Mouse (Mus musculus) C2C12 (cell line): ENCODE measurements around the gene Clock.

Experiments
- CTCF ChIP-seq: IDR thresholded peaks from one replicate; pipeline ENCODE4 v1.5.1; 2011; ENCODE audit not compliant: control insufficient read depth, insufficient read depth, insufficient read length
- MAX ChIP-seq: IDR thresholded peaks from one replicate; pipeline ENCODE4 v1.6.1; 2011; ENCODE audit warnings: mild to moderate bottlenecking, control low read depth
- MYOD1 ChIP-seq: IDR thresholded peaks from one replicate; pipeline ENCODE4 v1.6.1; 2011; ENCODE audit warnings: low read depth; ENCODE audit not compliant: control insufficient read depth, insufficient read length
- MYOG ChIP-seq: IDR thresholded peaks from one replicate; pipeline ENCODE4 v1.6.1; 2011; ENCODE audit not compliant: control insufficient read depth, insufficient read length; ENCODE audit errors: extremely low read depth
- USF1 ChIP-seq: IDR thresholded peaks from one replicate; pipeline ENCODE4 v1.6.1; 2011; ENCODE audit warnings: low read depth, mild to moderate bottlenecking, control low read depth, moderate library complexity

- TF ChIP-seq CTCF (no peak), MYOD1 (no peak), MAX (no peak), MYOG (no peak), USF1 (no peak)
Measured at GRCm38 (mm10) chr5:76164827-76165226, 139.8 kb downstream of the Clock start.
